Mouse (Mus musculus) midbrain, embryonic 13.5 days (tissue): Measurements from ENCODE around the gene Hoxa2. TPM values are rescaled to one million over a fixed set of nuclear protein-coding genes. Genes with fewer than 3 reads are reported as not detected.

ENCODE experiments used
- ATAC-seq: fragments of 200-750 bp; cut with Nextera tagmentation; 2 replicates; pipeline ENCODE4 v1.8.0; 2017; ENCODE audit warnings: mild to moderate bottlenecking, moderate TSS enrichment, moderate library complexity
- H3K27ac ChIP-seq: fragments of 300-500 bp; sonication (generic); 2 replicates; pipeline ENCODE4 v1.5.1; 2015; ENCODE audit warnings: inconsistent platforms, mild to moderate bottlenecking, moderate library complexity
- H3K27me3 ChIP-seq: fragments of 300-500 bp; sonication (generic); 2 replicates; pipeline ENCODE4 v1.6.1; 2015; ENCODE audit warnings: mild to moderate bottlenecking, inconsistent platforms
- H3K36me3 ChIP-seq: fragments of 300-500 bp; sonication (generic); 2 replicates; pipeline ENCODE4 v1.6.1; 2015; ENCODE audit warnings: mild to moderate bottlenecking, inconsistent platforms
- H3K4me1 ChIP-seq: fragments of 300-500 bp; sonication (generic); replicated peaks from 2 replicates; pipeline ENCODE4 v1.6.1; 2015; ENCODE audit warnings: inconsistent platforms
- H3K4me2 ChIP-seq: fragments of 300-500 bp; sonication (generic); replicated peaks from 2 replicates; pipeline ENCODE4 v1.6.1; 2015; ENCODE audit warnings: moderate library complexity, mild to moderate bottlenecking, inconsistent platforms
- H3K4me3 ChIP-seq: fragments of 300-500 bp; sonication (generic); replicated peaks from 2 replicates; pipeline ENCODE4 v1.5.1; 2015; ENCODE audit warnings: mild to moderate bottlenecking, inconsistent platforms
- H3K9ac ChIP-seq: fragments of 300-500 bp; sonication (generic); replicated peaks from 2 replicates; pipeline ENCODE4 v1.6.1; 2015; ENCODE audit warnings: mild to moderate bottlenecking, inconsistent platforms
- H3K9me3 ChIP-seq: fragments of 300-500 bp; sonication (generic); 2 replicates; pipeline ENCODE4 v1.6.1; 2016; ENCODE audit warnings: mild to moderate bottlenecking, inconsistent platforms
- WGBS: fragments of 180-500 bp; shearing (Covaris S2); methylation state at CpG from one replicate; pipeline ENCODE4 v1.1.7; 2015; 5-methylcytosine and 5-hydroxymethylcytosine counted together
- polyA plus RNA-seq: library from polyadenylated mRNA; unstranded; fragments of >200 nt; fragmentation: Nextera tagmentation; extraction: Ambion mirVana; gene quantifications from 2 replicates; pipeline ENCODE4 v1.2.1, GENCODE M21; 2015

Hoxa2 gene
- polyA plus RNA-seq, 1 experiment from 2014 or later: not detected

DNA sequence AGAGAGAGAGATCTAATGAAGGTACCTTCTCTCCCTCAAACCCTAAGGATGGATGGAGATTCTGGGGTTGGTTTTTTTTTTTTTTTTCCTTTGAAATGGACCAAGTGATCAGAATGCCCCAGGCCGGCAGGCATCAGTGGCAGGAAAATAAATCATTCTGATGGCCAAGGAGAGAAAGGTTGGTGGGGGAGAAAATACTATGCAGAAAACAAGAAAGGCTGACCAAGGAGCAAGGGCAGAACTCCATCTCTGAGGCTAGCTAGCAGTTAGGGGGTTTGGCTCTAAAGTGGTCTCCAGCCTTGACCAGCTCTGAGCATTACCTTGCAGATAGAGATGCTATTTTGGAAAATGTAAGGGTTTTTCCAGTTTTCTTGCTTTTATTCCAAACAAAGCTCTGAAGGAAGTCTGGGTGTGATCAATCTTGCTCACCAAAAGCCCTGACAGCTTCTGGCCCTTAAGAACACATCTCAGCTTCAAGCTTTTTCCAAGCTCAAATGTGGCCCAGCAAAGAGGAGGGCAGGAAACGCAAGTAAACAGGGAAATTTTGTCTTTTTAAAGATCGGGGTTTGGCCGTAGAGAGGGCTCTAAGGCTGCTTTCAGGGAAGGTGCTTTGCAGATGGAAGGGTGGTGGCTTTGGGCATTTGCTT lies 1.9 kb upstream of the Hoxa2 start:
- Histone ChIP-seq H3K36me3 (no peaks in the 10 kb centered on the region), H3K4me1 (no peaks in the 10 kb centered on the region), H3K9me3 (no peaks in the 10 kb centered on the region), H3K9ac (no peak overlapping the region), H3K27ac (no peak overlapping the region), H3K4me2 (no peak overlapping the region), H3K27me3 (peaks cover 97% of the 10 kb centered on the region), H3K4me3 (no peak overlapping the region)
- ATAC-seq: no peak
- WGBS: 2% methylated on average over 4 of the region's 4 CpGs

DNA sequence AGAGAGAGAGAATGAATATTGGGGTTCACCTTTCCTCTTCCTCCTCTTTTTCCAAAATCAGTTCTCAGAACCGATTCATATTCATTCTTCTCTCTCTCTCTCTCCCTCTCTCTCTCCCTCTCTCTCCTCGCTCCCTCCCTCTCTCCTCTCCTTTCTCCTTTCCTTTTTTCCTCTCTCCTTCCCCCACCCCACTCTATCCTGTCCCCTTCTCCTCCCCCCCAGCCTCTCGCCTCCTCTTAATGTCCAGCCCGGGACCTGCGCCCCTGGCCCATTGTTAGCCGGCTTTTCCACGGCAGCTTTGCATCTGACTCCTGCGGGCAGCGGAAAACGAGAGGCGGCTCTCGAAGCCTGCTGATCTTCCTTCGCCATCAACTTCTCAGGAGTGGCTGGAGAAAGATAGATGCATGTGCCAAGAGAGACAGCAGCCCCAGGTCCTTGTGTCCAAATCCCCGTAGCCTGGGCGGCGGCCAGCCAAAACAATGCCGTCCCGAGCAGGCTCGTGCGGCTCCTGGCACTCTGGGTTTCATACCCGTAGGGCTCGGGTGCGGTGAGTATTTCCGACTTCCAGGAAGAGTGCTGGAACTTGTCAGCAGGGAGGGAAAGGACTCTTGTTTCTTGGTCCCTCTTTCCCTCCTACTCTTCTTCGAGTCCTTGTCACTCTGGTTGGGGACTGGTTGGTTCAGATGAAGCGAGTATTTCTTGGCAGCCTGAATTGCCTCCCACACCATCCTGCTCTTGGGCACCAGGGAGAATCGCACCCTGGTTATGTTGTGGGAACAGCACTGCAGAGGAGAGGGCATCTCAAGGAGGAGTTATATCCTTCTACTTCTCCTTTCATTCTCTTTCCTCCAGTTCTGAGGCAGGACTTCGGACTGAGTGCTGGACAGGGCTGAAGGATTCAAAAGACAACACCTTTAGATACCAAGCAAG lies 1.1 kb upstream of the Hoxa2 start:
- Histone ChIP-seq H3K9ac (no peak overlapping the region), H3K4me3 (no peak overlapping the region), H3K27me3 (peaks cover 96% of the 10 kb centered on the region), H3K36me3 (no peaks in the 10 kb centered on the region), H3K4me1 (no peaks in the 10 kb centered on the region), H3K27ac (no peak overlapping the region), H3K9me3 (no peaks in the 10 kb centered on the region), H3K4me2 (no peak overlapping the region)
- WGBS: under 1% methylated on average over 28 of the region's 28 CpGs
- ATAC-seq: no peak

DNA sequence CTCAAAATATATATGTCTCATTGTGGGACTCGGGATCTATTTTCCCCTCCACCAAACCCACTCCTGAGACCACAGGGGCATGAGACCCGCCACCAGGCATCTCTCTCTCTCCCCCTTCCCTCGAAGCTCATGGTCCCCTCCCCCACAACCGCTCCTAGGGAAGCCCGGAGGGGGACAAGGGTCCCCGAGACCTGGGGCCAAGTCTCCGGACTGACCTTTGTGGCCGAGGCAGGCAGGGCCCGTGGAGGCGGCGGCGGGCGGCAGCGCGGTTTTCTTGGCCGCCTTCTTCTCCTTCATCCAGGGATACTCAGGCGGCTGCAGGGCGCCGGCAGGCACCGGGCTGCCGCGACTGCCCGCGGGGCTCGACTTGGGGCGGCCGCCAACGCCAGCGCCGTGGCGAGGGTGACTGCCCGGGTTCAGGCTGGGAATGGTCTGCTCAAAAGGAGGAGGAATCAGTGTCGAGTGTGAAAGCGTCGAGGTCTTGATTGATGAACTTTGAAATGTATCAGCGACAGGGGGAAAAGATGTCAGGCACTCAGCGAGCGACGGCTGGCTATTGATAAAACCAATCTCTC lies 493 bp downstream of the Hoxa2 start:
- Histone ChIP-seq H3K9me3 (no peaks in the 10 kb centered on the region), H3K4me1 (no peaks in the 10 kb centered on the region), H3K27ac (no peak overlapping the region), H3K36me3 (no peaks in the 10 kb centered on the region), H3K9ac (no peak overlapping the region), H3K27me3 (peaks cover 97% of the 10 kb centered on the region), H3K4me2 (no peak overlapping the region), H3K4me3 (0 out of 2 replicates have a peak overlapping the region, but pooled peaks have one; percentile 4)
- whole genome bisulfite sequencing: under 1% methylated on average over 37 of the region's 39 CpGs
- ATAC-seq: no peak

DNA sequence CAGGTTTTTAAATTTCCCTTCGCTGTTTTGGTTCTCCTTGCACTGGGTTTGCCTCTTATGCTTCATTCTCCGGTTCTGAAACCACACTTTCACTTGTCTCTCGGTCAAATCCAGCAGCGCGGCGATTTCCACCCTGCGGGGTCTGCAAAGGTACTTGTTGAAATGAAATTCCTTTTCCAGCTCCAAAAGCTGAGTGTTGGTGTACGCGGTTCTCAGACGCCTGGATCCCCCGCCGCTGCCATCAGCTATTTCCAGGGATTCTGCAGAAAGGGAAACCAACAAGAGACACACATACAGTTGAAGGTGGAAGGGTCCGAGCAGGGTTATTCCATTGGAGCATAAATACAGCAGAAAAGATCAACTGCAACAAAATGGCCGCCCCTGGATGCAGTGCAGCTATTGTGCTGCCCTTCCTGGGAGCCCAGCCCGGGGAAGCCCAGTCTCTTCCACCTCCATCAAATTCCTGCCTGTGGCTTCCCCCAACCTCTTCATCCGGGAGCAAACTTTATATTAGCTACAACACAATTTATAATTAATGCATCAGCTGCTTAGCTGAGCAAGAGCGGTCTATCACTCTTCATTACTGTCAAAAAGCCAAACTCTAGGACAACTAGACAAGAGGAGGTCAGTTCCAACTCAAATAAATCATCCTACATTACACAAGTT lies 1.1 kb downstream of the Hoxa2 start:
- peaks cover 4% of the 10 kb centered on the region for H3K4me1 ChIP-seq
- H3K27ac ChIP-seq: no peak overlapping the region
- H3K36me3 ChIP-seq: no peaks in the 10 kb centered on the region
- no peak overlapping the region for H3K9ac ChIP-seq
- no peaks in the 10 kb centered on the region for H3K9me3 ChIP-seq
- ATAC-seq: no peak
- peaks cover 98% of the 10 kb centered on the region for H3K27me3 ChIP-seq
- WGBS: 0% methylated on average over 17 of the region's 17 CpGs
- no peak overlapping the region for H3K4me2 ChIP-seq
- H3K4me3 ChIP-seq: no peak overlapping the region

DNA sequence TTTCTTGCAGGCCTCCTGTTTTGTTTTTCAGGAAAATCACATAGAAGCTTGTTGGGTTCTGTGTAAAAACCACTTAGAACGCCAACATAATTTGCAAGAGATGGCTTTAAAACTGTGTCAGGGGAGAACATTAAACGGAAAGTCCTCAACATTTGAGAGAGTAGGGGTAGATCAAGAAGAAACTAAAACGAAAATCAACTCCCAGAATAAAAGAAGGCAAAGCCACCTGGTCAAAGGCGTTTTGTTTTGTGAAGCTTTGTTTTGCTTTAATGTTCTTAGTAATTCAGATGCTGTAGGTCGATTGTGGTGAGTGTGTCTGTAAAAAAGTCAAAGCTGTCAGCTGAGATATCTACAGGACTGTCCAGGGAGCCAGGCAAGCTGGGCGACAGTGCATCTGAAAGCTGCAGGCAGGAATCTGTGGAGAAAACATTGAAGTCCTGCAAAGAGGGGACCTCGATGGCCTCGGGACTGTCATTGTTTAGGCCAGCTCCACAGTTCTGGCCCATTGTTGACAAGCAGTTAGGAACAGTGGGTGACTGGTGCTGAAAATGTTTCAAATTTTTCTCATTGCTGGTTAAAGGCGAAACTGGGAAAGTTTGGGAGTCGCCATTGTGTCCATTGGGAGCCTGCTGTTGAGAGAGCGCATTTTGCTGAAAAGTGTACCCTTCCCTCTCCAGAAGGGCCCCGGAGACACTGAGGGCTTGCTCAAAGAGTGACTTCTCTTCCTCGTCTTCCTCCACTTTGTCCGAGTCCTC lies 1.8 kb downstream of the Hoxa2 start:
- no peak overlapping the region for H3K4me3 ChIP-seq
- under 1% methylated on average over 14 of the region's 14 CpGs for WGBS

DNA sequence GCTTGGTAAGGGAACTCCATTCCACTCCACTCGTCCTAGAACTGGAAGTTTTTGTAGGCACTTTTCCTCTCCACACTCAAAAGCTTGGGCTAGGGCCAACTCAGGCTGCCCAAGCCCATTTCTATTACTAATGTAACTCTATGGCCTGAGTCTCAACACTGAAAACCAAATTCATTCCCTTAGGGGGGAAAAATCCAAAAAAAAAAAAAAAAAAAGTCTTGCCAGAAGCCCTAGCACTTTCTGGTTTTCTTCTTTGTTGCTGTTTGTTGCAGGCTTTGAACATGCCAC lies 2.6 kb downstream of the Hoxa2 start:
- Histone ChIP-seq H3K36me3 (no peaks in the 10 kb centered on the region), H3K9ac (no peak overlapping the region), H3K27ac (no peak overlapping the region), H3K4me3 (no peak overlapping the region), H3K9me3 (no peaks in the 10 kb centered on the region), H3K4me2 (no peak overlapping the region), H3K4me1 (peaks cover 10% of the 10 kb centered on the region), H3K27me3 (peaks cover 98% of the 10 kb centered on the region)
- no peak for ATAC-seq
- 3% methylated on average over 1 of the region's 1 CpGs for WGBS

More for the DNA sequence above, 1.8 kb downstream of the Hoxa2 start:
- Histone ChIP-seq H3K27ac (no peak overlapping the region), H3K9me3 (no peaks in the 10 kb centered on the region), H3K36me3 (no peaks in the 10 kb centered on the region), H3K4me1 (peaks cover 10% of the 10 kb centered on the region), H3K9ac (no peak overlapping the region), H3K27me3 (peaks cover 98% of the 10 kb centered on the region), H3K4me2 (no peak overlapping the region)
- ATAC-seq: no peak

DNA sequence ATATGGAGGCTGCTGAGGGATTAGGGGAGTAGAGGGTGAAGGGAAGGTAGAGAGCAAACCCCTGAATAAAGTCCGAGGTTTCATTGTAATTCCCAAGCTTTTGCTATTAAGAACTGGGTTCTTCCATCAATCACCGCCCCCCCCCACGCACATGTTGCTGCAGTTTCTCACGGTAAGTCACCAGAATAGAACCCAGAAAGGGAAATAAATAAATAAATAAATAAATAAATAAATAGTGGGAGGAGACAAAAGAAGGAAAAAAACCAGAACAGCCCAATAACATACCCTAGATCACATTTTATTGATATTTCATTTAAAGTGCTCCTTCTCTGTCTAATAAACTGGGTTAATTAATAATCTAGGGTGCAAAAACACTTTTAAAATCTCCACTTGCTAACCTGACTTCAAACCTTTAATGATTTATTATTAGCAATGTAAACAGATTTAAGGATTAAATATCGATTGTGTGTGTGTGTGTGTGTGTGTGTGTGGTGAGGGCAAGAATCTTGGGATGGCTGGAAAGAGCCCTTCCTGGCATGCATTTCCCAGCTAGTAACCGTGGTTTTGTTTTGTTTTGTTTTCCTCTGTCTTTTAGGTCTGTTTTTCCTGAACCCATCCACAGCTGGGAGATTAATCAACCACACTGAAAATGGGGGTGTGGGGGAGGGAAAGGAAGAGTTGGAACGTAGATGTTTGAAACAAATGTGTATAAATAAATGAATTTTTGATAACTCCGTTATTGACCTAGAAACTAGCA lies 3.1 kb downstream of the Hoxa2 start:
- Histone ChIP-seq H3K4me1 (peaks cover 10% of the 10 kb centered on the region), H3K4me3 (no peak overlapping the region), H3K27ac (no peak overlapping the region), H3K36me3 (no peaks in the 10 kb centered on the region), H3K27me3 (peaks cover 98% of the 10 kb centered on the region), H3K9ac (no peak overlapping the region), H3K4me2 (no peak overlapping the region), H3K9me3 (no peaks in the 10 kb centered on the region)
- no peak for ATAC-seq
- WGBS: under 1% methylated on average over 8 of the region's 8 CpGs

DNA sequence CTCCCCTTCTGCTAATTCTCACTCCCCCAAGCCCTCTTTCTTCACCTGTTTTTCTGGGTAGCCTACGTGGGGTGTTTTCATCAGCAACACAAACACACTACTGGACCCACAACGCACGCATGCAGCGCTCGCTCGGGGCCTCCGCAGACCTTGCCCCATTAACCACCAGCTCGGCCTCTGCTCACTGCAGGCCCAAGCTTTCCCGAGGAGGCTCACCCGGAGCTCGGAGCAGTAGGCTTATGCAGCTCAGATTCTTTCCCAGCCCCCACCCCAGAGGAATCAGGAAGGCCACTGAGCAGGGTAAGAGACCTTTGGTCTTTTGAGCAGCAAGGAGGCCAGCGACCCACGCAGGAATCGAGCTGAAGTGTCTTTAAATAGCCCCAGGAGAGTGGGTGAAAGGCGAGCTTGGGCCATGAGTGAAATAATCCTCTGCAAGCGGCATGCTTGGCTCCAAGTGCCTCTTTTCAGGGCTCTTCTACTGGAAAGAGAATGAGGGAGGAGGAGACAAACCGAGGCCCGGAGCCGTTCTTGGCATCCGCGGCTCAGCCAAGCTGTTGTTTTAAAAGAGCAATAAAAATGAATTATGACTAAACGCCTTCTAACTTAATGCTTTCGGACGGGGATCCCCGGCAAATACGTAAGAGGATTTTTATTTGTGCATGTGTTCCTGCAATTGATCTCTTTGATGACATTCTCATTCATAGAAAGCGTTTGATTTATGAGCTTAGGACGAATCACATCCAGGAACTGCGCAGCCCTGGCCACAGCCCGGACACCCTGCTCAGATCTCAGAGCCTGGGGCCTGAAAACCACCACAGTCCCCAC lies 3.9 kb downstream of the Hoxa2 start:
- Histone ChIP-seq H3K27me3 (peaks cover 98% of the 10 kb centered on the region), H3K27ac (no peak overlapping the region), H3K4me1 (peaks cover 10% of the 10 kb centered on the region), H3K9me3 (no peaks in the 10 kb centered on the region), H3K9ac (no peak overlapping the region), H3K36me3 (no peaks in the 10 kb centered on the region), H3K4me3 (no peak overlapping the region), H3K4me2 (no peak overlapping the region)
- ATAC-seq: no peak
- WGBS: 1% methylated on average over 30 of the region's 30 CpGs

DNA sequence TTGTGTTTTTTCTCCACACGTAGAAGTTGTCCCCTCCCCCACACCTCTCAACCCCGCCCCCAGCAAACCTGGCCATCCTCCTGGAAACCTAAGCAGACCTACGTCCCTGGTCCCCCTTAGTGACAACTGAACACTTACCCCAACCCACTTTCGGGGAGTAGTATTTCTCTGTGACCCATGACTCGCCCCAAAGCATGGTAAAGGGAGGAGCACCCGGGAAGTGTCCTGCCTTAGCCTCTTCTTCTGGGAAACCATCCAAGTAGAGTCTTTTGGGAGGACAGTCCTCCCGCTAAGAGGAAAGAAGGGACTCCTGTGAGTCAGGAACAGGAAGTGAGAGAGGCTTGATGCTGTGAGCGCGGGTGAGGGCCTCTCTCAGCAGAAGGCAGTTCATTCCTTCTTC lies 4.7 kb downstream of the Hoxa2 start:
- Histone ChIP-seq H3K4me2 (no peak overlapping the region), H3K9me3 (no peaks in the 10 kb centered on the region), H3K27ac (no peak overlapping the region), H3K4me3 (no peak overlapping the region), H3K36me3 (no peaks in the 10 kb centered on the region), H3K27me3 (peaks cover 98% of the 10 kb centered on the region), H3K9ac (no peak overlapping the region), H3K4me1 (peaks cover 10% of the 10 kb centered on the region)
- 4% methylated on average over 9 of the region's 9 CpGs for WGBS
- ATAC-seq: no peak

DNA sequence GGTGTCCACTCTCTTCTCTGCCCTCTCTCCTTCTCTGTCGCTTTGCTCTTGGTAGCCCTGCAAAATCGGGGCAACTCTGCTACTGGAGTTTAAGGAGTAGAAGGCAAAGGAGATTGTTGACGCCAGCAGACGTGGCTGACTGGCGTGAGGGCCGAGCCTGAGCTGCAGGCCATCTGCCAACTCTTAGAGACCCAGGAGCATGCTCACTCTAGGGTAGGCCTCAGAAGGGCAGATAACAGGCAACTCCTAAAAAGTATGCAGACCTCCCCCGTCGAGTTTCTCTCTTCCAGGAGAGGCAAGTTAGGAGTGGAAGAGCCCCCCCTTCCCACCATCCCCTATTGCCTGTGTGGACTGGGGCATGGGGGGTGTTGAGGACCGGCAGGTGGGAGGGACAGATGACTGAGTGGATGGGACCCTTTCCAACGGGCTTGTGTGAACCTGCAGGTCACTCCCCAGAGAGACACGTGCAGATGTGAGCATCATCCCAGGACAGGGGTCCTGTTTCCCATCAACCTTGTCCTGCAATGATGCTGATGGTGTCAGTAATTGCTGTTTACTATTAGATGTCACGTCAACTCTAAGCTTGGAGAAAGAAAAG lies 5.4 kb downstream of the Hoxa2 start:
- WGBS: 4% methylated on average over 12 of the region's 12 CpGs
- ATAC-seq: no peak
- H3K4me3 ChIP-seq: peak overlapping the region; percentile 45; the same call in 1 of the 2 replicates
- no peak overlapping the region for H3K9ac ChIP-seq
- peaks cover 10% of the 10 kb centered on the region for H3K4me1 ChIP-seq
- H3K9me3 ChIP-seq: no peaks in the 10 kb centered on the region
- no peak overlapping the region for H3K27ac ChIP-seq
- H3K36me3 ChIP-seq: no peaks in the 10 kb centered on the region
- H3K4me2 ChIP-seq: peak overlapping the region; percentile 80
- peaks cover 98% of the 10 kb centered on the region for H3K27me3 ChIP-seq
